Mouse (Mus musculus) hindbrain, embryonic 10.5 days (tissue): ENCODE data around the gene Acoxl. TPM values are rescaled to one million over a fixed set of nuclear protein-coding genes. Genes with fewer than 3 reads are reported as not detected.
"Not testable (repeated sequence)": the region's sequence is repeated elsewhere in the genome, so short reads cannot be mapped to it uniquely, and the experiment has no call there.

Experiments used
- DNase-seq: peaks from one replicate; pipeline ENCODE4 v3.0.0-alpha.2; 2017; ENCODE audit warnings: low spot score
- H3K27ac ChIP-seq: fragments of 300-500 bp; sonication (generic); 2 replicates; pipeline ENCODE4 v1.5.1; 2016; ENCODE audit warnings: mild to moderate bottlenecking, moderate library complexity
- H3K27me3 ChIP-seq: fragments of 300-500 bp; sonication (generic); 2 replicates; pipeline ENCODE4 v1.6.1; 2016; ENCODE audit warnings: mild to moderate bottlenecking; ENCODE audit not compliant: poor library complexity, insufficient read depth, severe bottlenecking
- H3K36me3 ChIP-seq: fragments of 300-500 bp; sonication (generic); 2 replicates; pipeline ENCODE4 v1.6.1; 2016; ENCODE audit warnings: mild to moderate bottlenecking, moderate library complexity
- H3K4me1 ChIP-seq: fragments of 300-500 bp; sonication (generic); replicated peaks from 2 replicates; pipeline ENCODE4 v1.6.1; 2016; ENCODE audit warnings: mild to moderate bottlenecking
- H3K4me3 ChIP-seq: fragments of 300-500 bp; sonication (generic); 2 replicates; pipeline ENCODE4 v1.5.1; 2016; ENCODE audit warnings: mild to moderate bottlenecking, moderate library complexity
- H3K9me3 ChIP-seq: fragments of 300-500 bp; sonication (generic); 2 replicates; pipeline ENCODE4 v1.6.1; 2016; ENCODE audit warnings: mild to moderate bottlenecking, moderate library complexity
- WGBS: fragments of 180-500 bp; shearing (Covaris S2); methylation state at CpG from one replicate; pipeline ENCODE4 v1.1.7; 2016; 5-methylcytosine and 5-hydroxymethylcytosine counted together
- polyA plus RNA-seq: library from polyadenylated mRNA; unstranded; fragments of >200 nt; fragmentation: Nextera tagmentation; extraction: Ambion mirVana; gene quantifications from 2 replicates; pipeline ENCODE4 v1.2.1, GENCODE M21; 2016

Gene Acoxl
- polyA plus RNA-seq, 1 experiment from 2014 or later, result 0.07 TPM

DNA sequence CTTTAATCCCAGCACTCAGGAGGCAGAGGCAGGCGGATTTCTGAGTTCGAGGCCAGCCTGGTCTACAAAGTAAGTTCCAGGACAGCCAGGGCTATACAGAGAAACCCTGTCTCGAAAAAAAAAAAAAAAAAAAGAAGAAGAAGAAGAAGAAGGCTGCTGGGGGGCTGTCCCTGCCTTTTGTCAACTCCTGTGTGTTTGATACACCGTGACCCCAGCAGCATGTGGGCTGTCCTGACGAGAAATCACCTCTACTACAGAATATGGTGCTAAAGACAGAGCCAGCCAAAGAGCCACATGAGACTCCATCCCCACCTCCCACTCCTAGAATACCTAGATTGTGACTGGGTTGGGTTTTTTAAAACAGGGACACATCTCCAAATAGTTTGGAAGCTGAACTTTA lies 259.4 kb downstream of the Acoxl start:
- H3K4me1 ChIP-seq, result peaks cover 19% of the 10 kb centered on the region
- not testable (repeated sequence) for H3K36me3 ChIP-seq, DNase-seq, H3K27ac ChIP-seq, H3K27me3 ChIP-seq, H3K9me3 ChIP-seq, H3K4me3 ChIP-seq
- WGBS, result 70% methylated on average over 5 of the region's 5 CpGs

DNA sequence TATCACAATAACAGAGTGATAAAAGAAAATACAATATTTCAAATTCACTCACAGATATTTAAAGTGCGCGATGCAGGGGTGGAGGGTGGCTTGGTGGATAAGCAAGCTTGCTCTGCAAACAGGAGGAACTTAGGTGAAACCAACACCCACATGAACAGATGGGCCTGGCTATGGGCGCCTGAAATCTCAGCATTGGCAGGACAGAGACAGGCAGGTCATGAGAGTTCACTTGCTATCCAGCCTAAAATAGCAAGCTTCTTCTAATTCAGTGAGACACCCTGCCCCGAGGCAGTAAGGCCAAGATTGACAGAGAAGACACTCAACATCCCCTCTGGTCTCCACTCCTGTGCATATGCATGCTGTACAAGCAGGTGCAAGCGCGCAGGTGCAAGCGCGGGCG lies 263.4 kb downstream of the Acoxl start:
- no peak overlapping the region for H3K27ac ChIP-seq
- no peak for DNase-seq
- H3K4me1 ChIP-seq, result peaks cover 9% of the 10 kb centered on the region
- 86% methylated on average over 9 of the region's 9 CpGs for WGBS
- no peak overlapping the region for H3K4me3 ChIP-seq
- no peaks in the 10 kb centered on the region for H3K27me3 ChIP-seq
- H3K36me3 ChIP-seq, result no peaks in the 10 kb centered on the region
- H3K9me3 ChIP-seq, result no peaks in the 10 kb centered on the region

DNA sequence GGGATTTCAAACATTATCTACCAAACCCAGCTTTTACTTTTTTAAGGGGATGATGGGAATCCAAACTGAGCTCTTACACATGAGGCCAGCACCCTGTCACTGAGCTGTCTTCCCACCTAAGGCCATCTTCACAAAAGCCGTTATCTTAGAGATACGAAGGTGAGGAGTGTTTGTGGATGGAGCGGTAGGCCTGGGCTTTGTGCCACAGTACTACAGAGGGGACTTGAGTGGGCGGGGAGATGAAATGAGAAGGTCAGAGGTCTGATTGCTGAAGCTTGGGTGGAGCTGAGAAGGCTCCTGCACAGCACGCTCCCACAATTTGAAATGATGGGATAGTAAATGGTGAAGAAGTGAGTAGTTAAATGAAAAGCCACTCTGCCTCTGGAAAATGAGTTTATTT lies 266.1 kb downstream of the Acoxl start:
- Histone ChIP-seq H3K4me3 (no peak overlapping the region), H3K27ac (no peak overlapping the region), H3K9me3 (no peaks in the 10 kb centered on the region), H3K36me3 (no peaks in the 10 kb centered on the region), H3K4me1 (peaks cover 4% of the 10 kb centered on the region; the same call in 1 of the 2 replicates), H3K27me3 (no peaks in the 10 kb centered on the region)
- no peak for DNase-seq
- WGBS, result 71% methylated on average over 5 of the region's 5 CpGs

DNA sequence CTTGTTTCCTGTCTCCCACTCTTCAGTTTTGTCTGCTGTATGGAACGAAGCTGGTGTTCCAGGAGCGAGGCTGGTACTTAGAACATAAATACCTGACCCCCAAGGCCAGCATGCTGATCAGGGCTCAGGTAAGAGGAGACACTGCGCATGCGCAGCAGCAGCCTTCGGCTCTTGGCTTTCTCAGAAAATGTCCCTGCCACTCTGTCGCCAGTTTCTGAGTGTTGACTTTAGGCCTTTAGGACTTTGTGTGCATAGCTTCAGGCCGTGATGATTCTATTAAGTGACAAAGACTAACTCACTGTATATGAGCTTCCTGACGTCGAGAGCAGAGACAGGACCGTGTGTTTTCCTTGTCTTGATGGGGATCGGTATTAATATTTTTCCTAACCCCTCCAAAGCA lies 267.0 kb downstream of the Acoxl start:
- H3K27ac ChIP-seq, result no peak overlapping the region
- H3K4me1 ChIP-seq, result peaks cover 4% of the 10 kb centered on the region; the same call in 1 of the 2 replicates
- no peaks in the 10 kb centered on the region for H3K9me3 ChIP-seq
- DNase-seq, result no peak
- WGBS, result 85% methylated on average over 11 of the region's 11 CpGs
- no peaks in the 10 kb centered on the region for H3K36me3 ChIP-seq
- H3K27me3 ChIP-seq, result no peaks in the 10 kb centered on the region
- H3K4me3 ChIP-seq, result no peak overlapping the region

DNA sequence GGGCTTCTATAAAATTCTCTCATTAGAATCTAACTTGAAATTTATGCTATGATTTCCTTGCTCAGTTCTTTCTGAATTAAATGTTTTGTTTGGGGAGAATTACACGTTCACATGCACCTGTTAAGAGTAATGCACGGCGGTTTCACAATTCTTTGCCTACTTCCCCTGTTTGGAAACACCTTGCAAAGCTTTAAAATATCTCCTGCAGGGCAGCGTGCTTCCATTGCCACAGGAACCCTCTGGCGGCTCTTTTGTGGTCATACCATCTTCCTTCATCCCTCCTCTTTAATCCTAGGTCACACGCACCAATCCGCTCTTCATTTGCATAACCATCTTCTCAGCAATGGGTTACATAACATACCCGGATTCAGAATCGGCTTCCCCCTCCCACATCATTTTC lies 272.9 kb downstream of the Acoxl start:
- peaks cover 13% of the 10 kb centered on the region for H3K4me1 ChIP-seq
- no peaks in the 10 kb centered on the region for H3K36me3 ChIP-seq
- H3K9me3 ChIP-seq, result no peaks in the 10 kb centered on the region
- no peaks in the 10 kb centered on the region for H3K27me3 ChIP-seq
- H3K4me3 ChIP-seq, result no peak overlapping the region
- 72% methylated on average over 9 of the region's 9 CpGs for WGBS
- no peak for DNase-seq
- no peak overlapping the region for H3K27ac ChIP-seq

DNA sequence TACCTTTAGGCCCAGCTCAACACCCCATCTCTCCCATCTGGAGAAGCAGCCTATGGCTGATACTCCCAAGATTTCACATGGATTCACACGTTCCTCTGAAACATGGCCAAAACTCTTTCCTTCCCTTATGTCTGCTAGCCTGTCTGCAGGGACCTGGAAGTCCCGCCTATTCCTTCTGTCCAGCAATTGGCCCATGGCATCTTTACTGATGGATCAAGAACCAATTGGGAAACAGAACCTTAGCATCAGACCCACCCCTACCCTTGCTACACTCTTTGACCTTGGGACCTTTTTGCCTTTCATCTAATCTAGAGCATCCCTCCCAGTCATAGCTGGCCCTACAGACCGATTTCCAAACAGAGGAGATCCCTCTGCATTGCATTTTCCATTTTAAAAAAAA lies 275.9 kb downstream of the Acoxl start:
- no peak overlapping the region for H3K4me3 ChIP-seq
- H3K27me3 ChIP-seq, result no peaks in the 10 kb centered on the region
- H3K27ac ChIP-seq, result no peak overlapping the region
- WGBS, result 75% methylated on average over 3 of the region's 3 CpGs
- H3K4me1 ChIP-seq, result peaks cover 13% of the 10 kb centered on the region
- H3K36me3 ChIP-seq, result no peaks in the 10 kb centered on the region
- H3K9me3 ChIP-seq, result no peaks in the 10 kb centered on the region
- DNase-seq, result no peak

DNA sequence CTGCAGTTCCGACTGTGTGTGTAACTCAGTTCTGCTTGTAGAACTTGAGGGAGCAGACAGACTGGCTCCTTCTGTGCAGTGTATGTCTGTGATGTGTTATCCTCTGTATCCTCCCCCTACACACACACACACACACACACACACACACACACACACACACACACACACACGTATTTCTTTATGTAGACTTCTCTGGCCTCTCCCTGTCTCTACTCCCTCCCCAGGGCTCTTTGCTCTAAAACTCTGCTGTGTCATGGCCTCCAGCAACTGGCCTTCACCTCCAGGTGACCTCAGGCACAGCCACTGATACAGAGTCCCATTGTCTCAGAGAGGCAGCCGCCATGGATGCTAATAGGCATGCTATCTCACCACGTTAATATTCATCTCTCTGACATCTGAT lies 276.9 kb downstream of the Acoxl start:
- peaks cover 4% of the 10 kb centered on the region; the same call in 1 of the 2 replicates for H3K27me3 ChIP-seq
- no peaks in the 10 kb centered on the region for H3K9me3 ChIP-seq
- H3K4me3 ChIP-seq, result no peak overlapping the region
- H3K36me3 ChIP-seq, result no peaks in the 10 kb centered on the region
- 26% methylated on average over 4 of the region's 4 CpGs for WGBS
- peak; percentile 62 for DNase-seq
- H3K4me1 ChIP-seq, result peaks cover 13% of the 10 kb centered on the region
- H3K27ac ChIP-seq, result no peak overlapping the region

DNA sequence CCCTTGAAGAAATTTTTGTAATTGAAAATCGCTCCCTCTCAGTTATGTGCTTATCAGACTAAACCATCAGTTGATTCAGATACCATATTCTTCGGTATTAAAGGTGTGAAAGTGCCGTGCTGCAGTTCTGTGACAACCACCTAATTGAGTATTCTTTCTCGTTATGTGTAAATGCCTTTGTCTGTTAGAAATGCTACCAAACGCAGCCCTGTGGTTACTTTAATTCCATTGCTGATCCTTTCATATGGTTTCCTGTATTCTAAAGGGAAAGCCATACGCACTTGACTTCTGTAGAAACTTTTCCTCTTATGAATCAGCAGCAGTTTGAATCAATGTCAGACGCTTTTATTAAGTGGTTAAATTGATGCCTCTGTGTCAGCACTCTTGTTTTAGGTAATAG lies 278.9 kb downstream of the Acoxl start:
- peaks cover 22% of the 10 kb centered on the region for H3K27me3 ChIP-seq
- H3K9me3 ChIP-seq, result no peaks in the 10 kb centered on the region
- 87% methylated on average over 7 of the region's 7 CpGs for WGBS
- no peak for DNase-seq
- H3K36me3 ChIP-seq, result no peaks in the 10 kb centered on the region
- H3K27ac ChIP-seq, result no peak overlapping the region
- no peak overlapping the region for H3K4me3 ChIP-seq
- peaks cover 19% of the 10 kb centered on the region for H3K4me1 ChIP-seq

DNA sequence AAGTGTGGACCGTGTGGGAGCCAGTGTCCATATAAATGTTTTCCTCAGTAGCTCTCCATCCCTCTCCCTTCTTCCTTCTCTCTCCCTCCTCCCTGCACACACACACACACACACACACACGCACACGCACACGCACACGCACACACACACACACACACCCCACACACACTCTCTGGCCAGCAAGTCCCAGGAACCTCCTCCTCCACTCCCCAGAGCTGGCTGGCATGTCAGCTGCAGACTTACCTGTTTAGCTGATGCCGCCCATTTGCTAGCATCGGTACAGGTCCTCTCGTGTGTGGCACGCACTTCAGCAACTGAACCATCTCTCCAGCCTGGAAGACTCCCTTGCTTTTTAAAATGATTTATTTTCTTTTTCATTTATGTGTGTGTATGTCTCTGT lies 280.3 kb downstream of the Acoxl start:
- no peaks in the 10 kb centered on the region for H3K36me3 ChIP-seq
- H3K27me3 ChIP-seq, result peaks cover 36% of the 10 kb centered on the region
- peaks cover 33% of the 10 kb centered on the region for H3K4me1 ChIP-seq
- H3K4me3 ChIP-seq, result no peak overlapping the region
- no peaks in the 10 kb centered on the region for H3K9me3 ChIP-seq
- H3K27ac ChIP-seq, result no peak overlapping the region
- WGBS, result 92% methylated on average over 9 of the region's 9 CpGs
- no peak for DNase-seq

DNA sequence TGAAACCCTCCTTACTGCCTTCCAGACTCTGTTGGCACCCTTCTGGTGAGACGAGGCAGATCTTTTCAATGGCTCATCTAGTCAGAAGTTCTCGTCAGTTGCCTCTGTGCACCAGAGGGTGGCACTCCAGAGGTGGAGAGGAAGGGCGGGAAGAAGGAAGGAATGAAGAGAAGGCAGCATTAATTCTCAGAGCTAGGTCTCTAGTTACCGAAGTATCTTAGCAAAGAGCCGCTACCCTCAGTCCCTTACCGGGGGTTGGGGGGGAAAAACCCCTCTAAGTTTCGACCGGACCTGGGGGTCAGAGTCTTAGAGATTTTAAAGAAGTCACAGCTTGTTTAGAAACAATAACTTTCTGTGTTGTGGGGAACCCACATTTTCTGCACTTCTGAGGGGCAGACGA lies 283.8 kb downstream of the Acoxl start:
- H3K36me3 ChIP-seq, result no peaks in the 10 kb centered on the region
- H3K27ac ChIP-seq, result peak overlapping the region; percentile 53
- peak overlapping the region; percentile 74 for H3K4me3 ChIP-seq
- peaks cover 50% of the 10 kb centered on the region for H3K4me1 ChIP-seq
- DNase-seq, result peak; percentile 69
- no peaks in the 10 kb centered on the region for H3K9me3 ChIP-seq
- H3K27me3 ChIP-seq, result peaks cover 45% of the 10 kb centered on the region
- WGBS, result 1% methylated on average over 9 of the region's 9 CpGs

DNA sequence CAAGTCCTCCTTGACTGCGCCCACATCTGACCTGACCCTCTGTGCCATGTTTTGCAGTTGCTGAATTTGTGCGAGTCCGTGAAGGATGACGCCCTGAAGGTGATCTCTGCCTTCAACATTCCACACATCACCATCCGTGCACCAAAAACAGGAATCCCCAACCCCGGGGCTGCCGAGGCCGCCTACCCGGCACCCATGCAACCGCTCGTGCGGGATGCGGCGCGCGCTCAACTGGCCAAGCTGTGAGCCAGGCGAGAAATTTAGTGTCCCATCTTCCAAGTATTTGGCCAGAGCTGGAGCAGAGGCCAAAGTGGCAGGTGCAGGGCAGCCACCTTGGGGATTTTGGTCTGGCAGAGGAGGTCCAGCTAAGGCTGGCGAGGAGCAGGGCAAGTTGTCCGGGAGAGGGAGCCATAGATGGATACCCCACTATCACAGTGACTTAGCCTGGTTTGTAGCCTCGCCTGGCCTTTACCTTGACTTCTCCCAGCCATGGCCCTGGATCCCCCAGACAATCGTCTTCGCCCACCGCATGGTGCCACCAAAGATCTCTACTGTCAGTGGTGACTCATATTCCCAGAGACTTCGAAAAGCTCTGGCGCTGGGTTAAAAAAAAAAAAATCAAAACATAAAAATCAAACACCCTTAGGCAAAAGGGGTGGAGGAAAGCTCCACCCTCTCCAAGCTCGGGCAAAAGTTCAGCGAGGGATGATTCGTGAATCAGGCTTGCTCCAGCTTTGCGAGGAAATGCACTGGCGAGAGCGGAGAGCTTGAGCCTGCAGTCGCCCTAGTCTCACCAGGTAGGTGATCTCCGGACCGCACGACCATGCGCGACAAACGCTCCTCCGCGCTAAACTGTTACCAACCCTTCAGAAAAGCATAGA lies 284.5 kb downstream of the Acoxl start:
- DNase-seq, result peak; percentile 57
- no peaks in the 10 kb centered on the region for H3K36me3 ChIP-seq
- no peaks in the 10 kb centered on the region for H3K9me3 ChIP-seq
- WGBS, result 2% methylated on average over 40 of the region's 40 CpGs
- H3K4me3 ChIP-seq, result peak overlapping the region; percentile 74
- H3K27ac ChIP-seq, result peak overlapping the region; percentile 53
- peaks cover 50% of the 10 kb centered on the region for H3K4me1 ChIP-seq
- peaks cover 45% of the 10 kb centered on the region for H3K27me3 ChIP-seq

DNA sequence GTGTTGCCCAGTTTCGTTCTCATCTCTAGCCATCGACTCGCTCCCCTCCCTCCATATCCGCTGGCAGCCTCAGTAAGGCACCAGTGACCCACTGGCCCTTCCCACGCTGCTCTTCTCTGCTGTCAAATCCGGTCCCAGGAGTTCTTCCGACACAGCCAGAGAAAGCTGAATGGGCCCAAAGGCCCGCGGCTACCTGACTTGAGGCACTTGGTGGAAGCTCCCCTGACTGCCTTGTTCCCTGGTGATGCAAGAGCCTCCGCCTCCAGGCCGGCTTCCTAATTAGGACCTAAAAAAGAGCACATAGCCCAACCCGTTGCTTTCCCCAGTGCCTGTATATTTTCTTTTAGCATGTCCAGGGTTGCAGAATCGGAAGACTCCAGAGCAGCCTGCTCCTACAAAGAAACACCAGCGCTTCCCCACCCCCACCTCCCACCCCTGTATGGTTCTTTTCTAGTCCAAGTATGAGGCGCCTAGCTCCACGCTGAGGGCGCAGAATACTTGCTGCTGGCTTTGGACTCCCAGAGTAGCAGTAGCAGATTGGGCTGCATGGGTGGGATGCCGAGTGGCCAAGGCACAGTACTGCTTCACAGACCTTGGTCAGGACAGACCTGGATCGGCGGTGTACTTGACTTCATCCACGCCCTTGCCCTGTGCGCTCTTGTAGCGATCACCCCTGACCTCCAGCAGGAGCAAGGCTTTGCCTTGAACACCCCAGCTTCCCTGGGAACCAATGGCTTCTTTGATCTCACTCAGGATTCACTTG lies 285.4 kb downstream of the Acoxl start:
- Histone ChIP-seq H3K9me3 (no peaks in the 10 kb centered on the region), H3K27ac (peak overlapping the region; percentile 97), H3K36me3 (peaks cover 5% of the 10 kb centered on the region; the same call in 1 of the 2 replicates), H3K27me3 (peaks cover 45% of the 10 kb centered on the region), H3K4me1 (peaks cover 58% of the 10 kb centered on the region), H3K4me3 (peak overlapping the region; percentile 74)
- 2% methylated on average over 23 of the region's 23 CpGs for WGBS
- DNase-seq, result peak; percentile 50

DNA sequence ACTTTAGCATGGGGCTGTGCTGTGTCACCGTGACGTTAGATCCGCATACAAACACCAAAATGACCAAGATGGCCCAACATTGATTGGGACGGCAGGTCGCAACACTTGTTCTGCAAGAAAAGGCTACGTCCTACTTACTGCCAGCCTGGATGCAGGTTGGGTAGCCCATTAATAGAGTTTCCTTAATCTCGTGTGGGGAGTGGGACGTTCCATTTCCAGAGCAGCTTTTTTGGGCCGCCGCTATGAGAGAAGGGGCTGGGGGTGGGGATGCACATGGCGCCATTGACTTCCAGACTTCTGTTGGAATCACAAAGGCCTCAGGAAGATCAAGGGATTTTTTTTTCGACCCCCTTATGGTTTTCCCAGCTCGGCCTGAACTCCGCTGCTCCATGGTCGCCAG lies 286.0 kb downstream of the Acoxl start:
- DNase-seq, result no peak
- H3K4me3 ChIP-seq, result peak overlapping the region; percentile 74
- H3K9me3 ChIP-seq, result no peaks in the 10 kb centered on the region
- H3K27me3 ChIP-seq, result peaks cover 45% of the 10 kb centered on the region
- H3K36me3 ChIP-seq, result peaks cover 11% of the 10 kb centered on the region
- H3K4me1 ChIP-seq, result peaks cover 63% of the 10 kb centered on the region
- H3K27ac ChIP-seq, result peak overlapping the region; percentile 97
- WGBS, result under 1% methylated on average over 15 of the region's 15 CpGs
